Mouse (Mus musculus) MEL (cell line): ENCODE results near the gene 1700013F07Rik. TPM values are rescaled to one million over a fixed set of nuclear protein-coding genes. Genes with fewer than 3 reads are reported as not detected.

Experiments used
- DNase-seq: peaks from one replicate; pipeline ENCODE4 v3.0.0; 2011; ENCODE audit warnings: low read depth, low spot score
- H3K27ac ChIP-seq: 2 replicates; pipeline ENCODE4 v1.5.1; 2012; ENCODE audit warnings: low read depth, mild to moderate bottlenecking, control low read depth, low read length, moderate library complexity; ENCODE audit not compliant: control insufficient read depth
- H3K27me3 ChIP-seq, 2 experiments: fragments of 150-350 bp in 1 of 2; sonication (generic) in 1 of 2; 2 replicates each; pipeline ENCODE4 v1.6.1; 2012; ENCODE audit warnings: low read length in 2 of 2, mild to moderate bottlenecking in 2 of 2, improper control_type of control experiment in 1 of 2, moderate library complexity in 1 of 2; ENCODE audit not compliant: insufficient read depth in 2 of 2, control insufficient read depth in 1 of 2
- H3K36me3 ChIP-seq, 2 experiments: 2 replicates each; pipeline ENCODE4 v1.6.1; 2012 to 2014; ENCODE audit warnings: low read length in 2 of 2, improper control_type of control experiment in 1 of 2, inconsistent platforms in 1 of 2, mild to moderate bottlenecking in 1 of 2; ENCODE audit not compliant: insufficient read depth in 2 of 2, control insufficient read depth in 1 of 2
- H3K4me1 ChIP-seq, 2 experiments: fragments of 150-350 bp in 1 of 2; sonication (generic) in 1 of 2; 2 replicates each; pipeline ENCODE4 v1.6.1; 2012; ENCODE audit warnings: low read length in 2 of 2, improper control_type of control experiment in 1 of 2, mild to moderate bottlenecking in 1 of 2; ENCODE audit not compliant: insufficient read depth in 2 of 2, control insufficient read depth in 1 of 2
- H3K4me3 ChIP-seq, 2 experiments: fragments of 150-350 bp in 1 of 2; sonication (generic) in 1 of 2; 2 replicates each; pipeline ENCODE4 v1.5.1; 2012; ENCODE audit warnings: low read depth in 2 of 2, low read length in 2 of 2, mild to moderate bottlenecking in 2 of 2, moderate library complexity in 2 of 2, control low read depth in 1 of 2, improper control_type of control experiment in 1 of 2; ENCODE audit not compliant: control insufficient read depth in 1 of 2, insufficient read depth in 1 of 2
- H3K79me2 ChIP-seq: 2 replicates; pipeline ENCODE4 v1.6.1; 2012; ENCODE audit warnings: mild to moderate bottlenecking, low read length, moderate library complexity; ENCODE audit not compliant: control insufficient read depth, poor library complexity, insufficient read depth
- H3K9ac ChIP-seq: 2 replicates; pipeline ENCODE4 v1.6.1; 2012; ENCODE audit warnings: low read depth, mild to moderate bottlenecking, control low read depth, low read length, moderate library complexity; ENCODE audit not compliant: control insufficient read depth, poor library complexity, severe bottlenecking
- H3K9me3 ChIP-seq: fragments of 150-350 bp; sonication (generic); replicated peaks from 2 replicates; pipeline ENCODE4 v1.6.1; 2012; ENCODE audit warnings: mild to moderate bottlenecking, low read length, improper control_type of control experiment, moderate library complexity; ENCODE audit not compliant: insufficient read depth
- CHD2 ChIP-seq: IDR thresholded peaks from 2 replicates; pipeline ENCODE4 v1.6.1; 2011; ENCODE audit warnings: low read length, improper control_type of control experiment
- CTCF ChIP-seq, 3 experiments: IDR thresholded peaks in 2 of 3; conservative IDR thresholded peaks in 1 of 3; 2 replicates each; pipeline ENCODE4 v1.5.1; 2011 to 2012; ENCODE audit warnings: low read length in 3 of 3, low read depth in 2 of 3, mild to moderate bottlenecking in 2 of 3, improper control_type of control experiment in 1 of 3, inconsistent platforms in 1 of 3, mixed read lengths in 1 of 3, moderate library complexity in 1 of 3; ENCODE audit not compliant: control insufficient read depth in 1 of 3, insufficient read depth in 1 of 3, poor library complexity in 1 of 3, severe bottlenecking in 1 of 3
- ELF1 ChIP-seq: IDR thresholded peaks from 2 replicates; pipeline ENCODE4 v1.6.1; 2014; ENCODE audit warnings: low read depth, mild to moderate bottlenecking, inconsistent platforms, low read length, improper control_type of control experiment, moderate library complexity
- EP300 ChIP-seq, 2 experiments: IDR thresholded peaks; 2 replicates each; pipeline ENCODE4 v1.6.1; 2011; ENCODE audit warnings: improper control_type of control experiment in 2 of 2, low read length in 2 of 2, low read depth in 1 of 2, mild to moderate bottlenecking in 1 of 2
- ETS1 ChIP-seq: IDR thresholded peaks from 2 replicates; pipeline ENCODE4 v1.6.1; 2012; ENCODE audit warnings: low read depth, mild to moderate bottlenecking, inconsistent platforms, low read length, improper control_type of control experiment, moderate library complexity
- GABPA ChIP-seq: IDR thresholded peaks from 2 replicates; pipeline ENCODE4 v1.6.1; 2012; ENCODE audit warnings: low read depth, mild to moderate bottlenecking, inconsistent platforms, low read length, improper control_type of control experiment, moderate library complexity
- GATA1 ChIP-seq: IDR thresholded peaks from 2 replicates; pipeline ENCODE4 v1.6.1; 2011; ENCODE audit warnings: low read depth, low read length, improper control_type of control experiment
- HCFC1 ChIP-seq: IDR thresholded peaks from 2 replicates; pipeline ENCODE4 v1.6.1; 2012; ENCODE audit warnings: low read depth, mild to moderate bottlenecking, inconsistent platforms, low read length, improper control_type of control experiment, moderate library complexity
- JUND ChIP-seq: IDR thresholded peaks from 2 replicates; pipeline ENCODE4 v1.6.1; 2011; ENCODE audit warnings: low read depth, mild to moderate bottlenecking, improper control_type of control experiment, low read length
- MAFK ChIP-seq: IDR thresholded peaks from 2 replicates; pipeline ENCODE4 v1.6.1; 2011; ENCODE audit warnings: low read depth, mild to moderate bottlenecking, low read length, improper control_type of control experiment, borderline replicate concordance
- MAX ChIP-seq: IDR thresholded peaks from 2 replicates; pipeline ENCODE4 v1.6.1; 2011; ENCODE audit warnings: low read length, improper control_type of control experiment
- MAZ ChIP-seq: IDR thresholded peaks from 2 replicates; pipeline ENCODE4 v1.6.1; 2012; ENCODE audit warnings: low read depth, mild to moderate bottlenecking, inconsistent platforms, low read length, improper control_type of control experiment
- MXI1 ChIP-seq: IDR thresholded peaks from 2 replicates; pipeline ENCODE4 v1.6.1; 2011; ENCODE audit warnings: mild to moderate bottlenecking, low read depth, low read length, improper control_type of control experiment
- MYB ChIP-seq: IDR thresholded peaks from 2 replicates; pipeline ENCODE4 v1.6.1; 2011; ENCODE audit warnings: mild to moderate bottlenecking, low read depth, low read length, improper control_type of control experiment
- MYC ChIP-seq: IDR thresholded peaks from 2 replicates; pipeline ENCODE4 v1.6.1; 2011; ENCODE audit warnings: low read depth, mild to moderate bottlenecking, low read length, improper control_type of control experiment, moderate library complexity
- NELFE ChIP-seq: IDR thresholded peaks from 2 replicates; pipeline ENCODE4 v1.6.1; 2011; ENCODE audit warnings: low read depth, low read length, improper control_type of control experiment
- NRF1 ChIP-seq: IDR thresholded peaks from 2 replicates; pipeline ENCODE4 v1.6.1; 2014; ENCODE audit warnings: low read depth, mild to moderate bottlenecking, inconsistent platforms, low read length, improper control_type of control experiment, moderate library complexity; ENCODE audit not compliant: poor library complexity, insufficient read depth, severe bottlenecking
- POLR2A ChIP-seq, 2 experiments: IDR thresholded peaks; 2 replicates each; pipeline ENCODE4 v1.6.1; 2011 to 2012; ENCODE audit warnings: low read length in 2 of 2, mild to moderate bottlenecking in 2 of 2, control low read depth in 1 of 2, improper control_type of control experiment in 1 of 2, low read depth in 1 of 2, moderate library complexity in 1 of 2; ENCODE audit not compliant: control insufficient read depth in 1 of 2, insufficient read depth in 1 of 2, poor library complexity in 1 of 2
- POLR2AphosphoS2 ChIP-seq: IDR thresholded peaks from 2 replicates; pipeline ENCODE4 v1.6.1; 2011; ENCODE audit warnings: low read length, improper control_type of control experiment
- POLR2AphosphoS5 ChIP-seq: IDR thresholded peaks from 2 replicates; pipeline ENCODE4 v1.6.1; 2012; ENCODE audit warnings: low read depth, borderline replicate concordance, mild to moderate bottlenecking, inconsistent platforms, low read length, moderate library complexity, mixed read lengths
- SIN3A ChIP-seq: IDR thresholded peaks from 2 replicates; pipeline ENCODE4 v1.6.1; 2012; ENCODE audit warnings: low read length, improper control_type of control experiment, inconsistent platforms
- TBP ChIP-seq: IDR thresholded peaks from 2 replicates; pipeline ENCODE4 v1.8.0; 2011; ENCODE audit warnings: low read depth, low read length, improper control_type of control experiment
- TCF12 ChIP-seq: IDR thresholded peaks from 2 replicates; pipeline ENCODE4 v1.6.1; 2014; ENCODE audit warnings: low read depth, mild to moderate bottlenecking, inconsistent platforms, low read length, improper control_type of control experiment, moderate library complexity
- USF1 ChIP-seq: IDR thresholded peaks from 2 replicates; pipeline ENCODE4 v1.6.1; 2014; ENCODE audit warnings: low read depth, mild to moderate bottlenecking, inconsistent platforms, low read length, improper control_type of control experiment, moderate library complexity
- USF2 ChIP-seq, 2 experiments: IDR thresholded peaks; 2 replicates each; pipeline ENCODE4 v1.6.1; 2011 to 2012; ENCODE audit warnings: improper control_type of control experiment in 2 of 2, low read length in 2 of 2, borderline replicate concordance in 1 of 2, inconsistent platforms in 1 of 2, low read depth in 1 of 2, mild to moderate bottlenecking in 1 of 2; ENCODE audit not compliant: insufficient read depth in 1 of 2
- ZMIZ1 ChIP-seq: IDR thresholded peaks from 2 replicates; pipeline ENCODE4 v1.6.1; 2012; ENCODE audit warnings: low read depth, mild to moderate bottlenecking, inconsistent platforms, low read length, improper control_type of control experiment, moderate library complexity
- ZNF384 ChIP-seq: IDR thresholded peaks from 2 replicates; pipeline ENCODE4 v1.6.1; 2012; ENCODE audit warnings: low read depth, mild to moderate bottlenecking, inconsistent platforms, low read length, improper control_type of control experiment
- polyA plus RNA-seq, 2 experiments: library from polyadenylated mRNA; stranded (reverse) in 1 of 2; unstranded in 1 of 2; fragments of >175 nt in 1 of 2; fragments of >200 nt in 1 of 2; gene quantifications; 2 replicates each; pipeline versions ENCODE4 v1.2.1 to v1.2.4; 2012; ENCODE audit warnings: low replicate concordance in 2 of 2, low read depth in 1 of 2; ENCODE audit not compliant: insufficient read length in 2 of 2, insufficient read depth in 1 of 2, missing spikeins in 1 of 2
- total RNA-seq: library from RNA; depleted of rRNA; stranded (reverse); fragments of 300-350 nt; gene quantifications from 2 replicates; pipeline ENCODE4 v1.2.3, GENCODE M21; 2012

1700013F07Rik gene
- total and polyA plus RNA-seq, 3 experiments, result 0.17 TPM; not detected in 2

DNA sequence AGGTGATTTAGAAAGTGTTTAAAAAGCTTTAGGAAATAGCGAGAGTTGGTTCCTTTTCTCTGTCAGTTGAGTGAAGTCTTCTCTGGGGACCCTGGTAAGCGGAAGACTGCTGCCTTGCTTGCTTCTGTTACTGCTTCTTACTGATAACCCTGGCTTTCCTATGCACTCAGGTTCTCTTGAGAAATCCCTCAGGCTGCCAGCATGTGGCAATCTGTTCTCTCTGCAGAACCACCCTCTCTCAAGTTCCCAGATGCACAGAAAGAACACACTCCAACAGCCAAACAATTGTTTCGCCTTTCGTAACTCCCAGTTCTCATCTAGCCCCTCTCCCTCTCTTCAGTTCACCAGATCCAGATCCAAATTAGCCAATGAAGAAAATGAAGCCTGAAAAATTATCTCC lies 23.9 kb downstream of the 1700013F07Rik start:
- Histone ChIP-seq H3K4me1 (no peaks in the 10 kb centered on the region), H3K9ac (no peak overlapping the region), H3K27ac (no peak overlapping the region)

DNA sequence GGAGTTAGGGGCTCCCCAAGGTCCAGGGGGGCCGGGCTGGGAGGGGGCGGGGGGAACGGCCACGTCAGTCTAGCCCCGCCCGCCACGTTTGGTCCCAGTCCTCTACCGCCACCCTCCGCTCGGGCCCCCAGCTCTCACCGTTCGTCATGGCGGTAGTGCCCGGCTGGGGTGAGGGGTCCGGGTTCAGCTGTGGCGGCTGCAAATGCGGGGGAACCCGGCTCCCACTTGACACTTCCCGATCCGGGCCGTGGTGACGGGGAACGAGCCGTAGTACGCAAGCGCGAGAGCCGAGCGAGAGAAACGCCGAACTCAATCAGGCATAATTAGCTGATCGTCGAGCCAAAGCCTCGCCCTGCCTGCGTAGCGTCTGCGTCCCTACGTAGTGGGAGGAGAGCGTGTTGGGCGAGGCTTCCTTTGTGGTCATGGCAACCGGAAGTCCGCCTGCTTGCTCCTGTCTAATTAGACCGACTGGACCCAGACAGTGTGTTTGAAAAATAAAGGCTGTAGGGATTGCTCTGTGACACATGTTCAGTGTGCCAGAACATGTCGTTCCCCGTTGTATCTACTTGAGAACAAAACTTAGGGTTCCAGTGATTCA lies 28.3 kb downstream of the 1700013F07Rik start, which contains the start of gene Tmem167b:
Gene Tmem167b (minus strand): TSS at position 334 of the 598 bp plus-strand sequence.
- Histone ChIP-seq H3K27me3 (no peaks in the 10 kb centered on the region), H3K4me3 (peak within 1 kb of the TSS; percentile 93)
- TF ChIP-seq POLR2AphosphoS2 (peak; percentile 67; the same call in 1 of the 2 replicates), NELFE (peak; percentile 69), TCF12 (peak; percentile 15; the same call in 1 of the 2 replicates), HCFC1 (peak; percentile 95), CTCF (IDR thresholded peaks at IDR 0.05 in 2 of 3, conservative IDR thresholded peaks at IDR 0.05 in 1 of 3; ENCODE audit: control insufficient read depth in 1 of 3, insufficient read depth in 1 of 3, low read depth in 2 of 3, low read length in 3 of 3, poor library complexity in 1 of 3, severe bottlenecking in 1 of 3) (0 out of 6 replicates have a peak, but pooled peaks of 1 of the 3 experiments have one; percentile 2), GABPA (no peak; the same call in 1 of the 2 replicates), NRF1 (peak; percentile 82), POLR2A (IDR thresholded peaks at IDR 0.05; ENCODE audit: control insufficient read depth in 1 of 2, insufficient read depth in 1 of 2, low read depth in 1 of 2, low read length in 2 of 2, poor library complexity in 1 of 2) (peak; percentile 62 to 83; a peak in 3 of 4 replicates), SIN3A (peak; percentile 99), MYC (peak; percentile 97), ZMIZ1 (peak; percentile 61; the same call in 1 of the 2 replicates), JUND (no peak), TBP (peak; percentile 92), ETS1 (peak; percentile 64; the same call in 1 of the 2 replicates), MYB (no peak), MXI1 (peak; percentile 93; the same call in 1 of the 2 replicates), USF1 (no peak), MAX (peak; percentile 83; the same call in 1 of the 2 replicates), CHD2 (no peak), EP300 (IDR thresholded peaks at IDR 0.05; ENCODE audit: low read depth in 1 of 2, low read length in 2 of 2) (peak in 1 of 2 experiments; percentile 4; a peak in 1 of 4 replicates), ELF1 (peak; percentile 92)
- TF ChIP-seq, all 39 proteins: peak for 16
- DNase-seq, result peak; percentile 99
- peak within 1 kb of the TSS; percentile 95 for H3K9ac ChIP-seq
- peaks cover 0 to 9% of the 10 kb centered on the region in 2 experiments; a peak in 2 of 4 replicates for H3K36me3 ChIP-seq
- H3K27ac ChIP-seq, result peak within 1 kb of the TSS; percentile 93
- peaks cover 4% of the 10 kb centered on the region in 2 experiments; a peak in 2 of 4 replicates for H3K4me1 ChIP-seq
- H3K79me2 ChIP-seq, result peaks cover 6% of the 10 kb centered on the region
- no peaks in the 10 kb centered on the region for H3K9me3 ChIP-seq

More for the DNA sequence above, 23.9 kb downstream of the 1700013F07Rik start:
- Histone ChIP-seq H3K9me3 (no peaks in the 10 kb centered on the region), H3K4me3 (no peak overlapping the region)
- TF ChIP-seq JUND (no peak), MYB (no peak), MAZ (no peak), MXI1 (no peak), POLR2AphosphoS5 (no peak), ZNF384 (no peak), TCF12 (no peak), GATA1 (no peak), MAFK (no peak), USF2 (IDR thresholded peaks at IDR 0.05; ENCODE audit: borderline replicate concordance in 1 of 2, insufficient read depth in 1 of 2, low read depth in 1 of 2, low read length in 2 of 2) (no peak)
- TF ChIP-seq, all 39 proteins: peak for 0
- Histone ChIP-seq H3K36me3 (peaks cover 0 to 8% of the 10 kb centered on the region in 2 experiments; a peak in 2 of 4 replicates), H3K27me3 (no peaks in the 10 kb centered on the region), H3K79me2 (peaks cover 6% of the 10 kb centered on the region)
- DNase-seq, result peak; percentile 29
